Mouse (Mus musculus) heart, adult 2 months (tissue): Measurements from ENCODE around the gene Ms4a10.

Experiments used
- CTCF ChIP-seq: fragments of 200-600 bp; IDR thresholded peaks from 2 replicates; pipeline ENCODE4 v1.8.1; 2022; ENCODE audit warnings: antibody characterized with exemption, mild to moderate bottlenecking, moderate library complexity
- EP300 ChIP-seq: fragments of 200-500 bp; IDR thresholded peaks from 2 replicates; pipeline ENCODE4 v1.6.1; 2011; ENCODE audit warnings: low read depth, low read length, control low read depth; ENCODE audit not compliant: insufficient read depth
- POLR2A ChIP-seq: fragments of 200-500 bp; IDR thresholded peaks from 2 replicates; pipeline ENCODE4 v1.6.1; 2011; ENCODE audit warnings: mild to moderate bottlenecking, low read depth, low read length, control low read depth; ENCODE audit not compliant: insufficient read depth

- TF ChIP-seq CTCF (no peak), EP300 (no peak), POLR2A (no peak)
These were observed 59.6 kb downstream of the Ms4a10 start for GRCm38 (mm10) chr19:10914870-10915269.
